Mouse (Mus musculus) embryonic fibroblast, embryonic 13.5 days (primary cell): ENCODE data around the gene Pde6d. TPM values are rescaled to one million over a fixed set of nuclear protein-coding genes. Genes with fewer than 3 reads are reported as not detected.

Source experiments
- H3K27ac ChIP-seq: 2 replicates; pipeline ENCODE4 v1.5.1; 2012; ENCODE audit warnings: low read length, control low read depth, inconsistent platforms; ENCODE audit not compliant: insufficient read depth
- H3K4me1 ChIP-seq: 2 replicates; pipeline ENCODE4 v1.6.1; 2011; ENCODE audit warnings: low read length; ENCODE audit not compliant: control insufficient read depth, insufficient read depth
- H3K4me3 ChIP-seq: 2 replicates; pipeline ENCODE4 v1.5.1; 2011; ENCODE audit warnings: mild to moderate bottlenecking, control low read depth, low read length; ENCODE audit not compliant: insufficient read depth
- CTCF ChIP-seq: IDR thresholded peaks from 2 replicates; pipeline ENCODE4 v1.5.1; 2011; ENCODE audit warnings: mild to moderate bottlenecking, control low read depth, low read length, moderate library complexity, borderline replicate concordance; ENCODE audit not compliant: insufficient read depth
- POLR2A ChIP-seq: IDR thresholded peaks from 2 replicates; pipeline ENCODE4 v1.6.1; 2011; ENCODE audit warnings: low read depth, mild to moderate bottlenecking, control low read depth, low read length, moderate library complexity
- polyA plus RNA-seq: library from polyadenylated mRNA; stranded (reverse); fragments of >200 nt; gene quantifications from 2 replicates; pipeline ENCODE4 v1.2.4, GENCODE M21; 2011; ENCODE audit warnings: low read depth; ENCODE audit not compliant: missing spikeins, insufficient read length

Gene Pde6d
- polyA plus RNA-seq, 1 experiment, result 39.9 TPM

- Histone ChIP-seq H3K4me3 (peak overlapping the region; percentile 23), H3K27ac (peak overlapping the region; percentile 39), H3K4me1 (peaks cover 10% of the 10 kb centered on the region)
- TF ChIP-seq POLR2A (no peak; the same call in 1 of the 2 replicates), CTCF (no peak)
These were observed 77.6 kb downstream of the Pde6d start for GRCm38 (mm10) chr1:86504697-86505421.

- Histone ChIP-seq H3K4me3 (peak overlapping the region; percentile 23), H3K4me1 (peaks cover 10% of the 10 kb centered on the region), H3K27ac (peak overlapping the region; percentile 59)
- TF ChIP-seq CTCF (peak; percentile 39; the same call in 1 of the 2 replicates), POLR2A (peak; percentile 74)
These were observed 78.3 kb downstream of the Pde6d start for GRCm38 (mm10) chr1:86503906-86504696.

- H3K4me1 ChIP-seq, result peaks cover 10% of the 10 kb centered on the region
- TF ChIP-seq CTCF, result no peak
- no peak; the same call in 1 of the 2 replicates for TF ChIP-seq POLR2A
- peak overlapping the region; percentile 59 for H3K27ac ChIP-seq
- no peak overlapping the region for H3K4me3 ChIP-seq
These were observed 79.2 kb downstream of the Pde6d start for GRCm38 (mm10) chr1:86503165-86503747.

- peaks cover 10% of the 10 kb centered on the region for H3K4me1 ChIP-seq
- no peak overlapping the region for H3K27ac ChIP-seq
- no peak overlapping the region for H3K4me3 ChIP-seq
- TF ChIP-seq POLR2A (no peak), CTCF (no peak)
These were observed 80.0 kb downstream of the Pde6d start for GRCm38 (mm10) chr1:86502221-86503048.

- H3K27ac ChIP-seq, result peak overlapping the region; percentile 62
- 0 out of 2 replicates have a peak, but pooled peaks have one; percentile 38 for TF ChIP-seq POLR2A
- peak; percentile 21; the same call in 1 of the 2 replicates for TF ChIP-seq CTCF
- no peak overlapping the region for H3K4me3 ChIP-seq
- H3K4me1 ChIP-seq, result peaks cover 10% of the 10 kb centered on the region
These were observed 80.9 kb downstream of the Pde6d start for GRCm38 (mm10) chr1:86501559-86501958.

- TF ChIP-seq POLR2A (no peak), CTCF (peak; percentile 47; the same call in 1 of the 2 replicates)
- no peak overlapping the region for H3K27ac ChIP-seq
- no peak overlapping the region for H3K4me3 ChIP-seq
- peaks cover 10% of the 10 kb centered on the region for H3K4me1 ChIP-seq
These were observed 81.3 kb downstream of the Pde6d start for GRCm38 (mm10) chr1:86501114-86501532.

- Histone ChIP-seq H3K4me3 (no peak overlapping the region), H3K4me1 (peaks cover 10% of the 10 kb centered on the region), H3K27ac (no peak overlapping the region)
- TF ChIP-seq CTCF (no peak), POLR2A (no peak)
These were observed 81.7 kb downstream of the Pde6d start for GRCm38 (mm10) chr1:86500681-86501080.

GRCm38 (mm10) chr1:86499903-86500302 lies 82.5 kb downstream of the Pde6d start:
- Histone ChIP-seq H3K27ac (no peak overlapping the region), H3K4me3 (no peak overlapping the region), H3K4me1 (peaks cover 5% of the 10 kb centered on the region)
- TF ChIP-seq POLR2A (no peak), CTCF (peak; percentile 20; the same call in 1 of the 2 replicates)

- Histone ChIP-seq H3K4me3 (no peak overlapping the region), H3K4me1 (peaks cover 3% of the 10 kb centered on the region; the same call in 1 of the 2 replicates), H3K27ac (no peak overlapping the region)
- no peak for TF ChIP-seq CTCF
- no peak for TF ChIP-seq POLR2A
These were observed 83.8 kb downstream of the Pde6d start for GRCm38 (mm10) chr1:86498611-86499010.
